ENCODE assay signal across 28 mouse cellular contexts in genomic region chr12:74340070-74340469, GRCm38 (mm10). TPM values are rescaled to one million over a fixed set of nuclear protein-coding genes. Genes with fewer than 3 reads are reported as not detected.
"Had no signal": no experiment of that assay in that cellular context is flagged by ENCODE, and none has a peak within 500 bp of the region (broad histone marks: within the 10 kb centered on the region; RNA-seq: fewer than 3 reads in every experiment).

No protein-coding gene starts in this region.

- H3K36me3 ChIP-seq: limb, embryonic 10.5 days; limb, embryonic 13.5 days; midbrain, embryonic 12.5 days; midbrain, embryonic 15.5 days; neural tube, embryonic 12.5 days; neural tube, embryonic 15.5 days had no signal

- H3K9me3 ChIP-seq: limb, embryonic 10.5 days; limb, embryonic 13.5 days; midbrain, embryonic 12.5 days; midbrain, embryonic 15.5 days; neural tube, embryonic 12.5 days; neural tube, embryonic 15.5 days had no signal

- H3K4me2 ChIP-seq: limb, embryonic 13.5 days; lung, embryonic 14.5 days; midbrain, embryonic 12.5 days; midbrain, embryonic 15.5 days; neural tube, embryonic 12.5 days; neural tube, embryonic 15.5 days had no signal

- ATAC-seq: liver, postnatal 0 days; lung, postnatal 0 days; midbrain, embryonic 15.5 days had no signal

- H3K27ac ChIP-seq: limb, embryonic 10.5 days; limb, embryonic 13.5 days; liver, embryonic 14.5 days; macrophage; midbrain, embryonic 12.5 days; midbrain, embryonic 15.5 days; neural tube, embryonic 12.5 days; neural tube, embryonic 15.5 days; stomach, postnatal 0 days had no signal

- H3K27me3 ChIP-seq: limb, embryonic 13.5 days; midbrain, embryonic 12.5 days; midbrain, embryonic 15.5 days; neural tube, embryonic 12.5 days; neural tube, embryonic 15.5 days had no signal

- H3K4me1 ChIP-seq: limb, embryonic 10.5 days; midbrain, embryonic 12.5 days; midbrain, embryonic 15.5 days; neural tube, embryonic 12.5 days had no signal

- H3K4me3 ChIP-seq: limb, embryonic 10.5 days; limb, embryonic 13.5 days; midbrain, embryonic 12.5 days; midbrain, embryonic 15.5 days; neural tube, embryonic 12.5 days; neural tube, embryonic 15.5 days had no signal

- DNase-seq: kidney, postnatal 14 days; kidney, postnatal 4 days; liver, postnatal 0 days; lung, embryonic 14.5 days; right cerebral cortex, adult 18-20 months; right cerebral cortex, postnatal 14 days; right cerebral cortex, postnatal 4 days; thymus, adult 2 months; thymus, postnatal 14 days; thymus, postnatal 4 days had no signal

- H3K9ac ChIP-seq: limb, embryonic 13.5 days; liver, embryonic 14.5 days; liver, postnatal 0 days; lung, embryonic 14.5 days; midbrain, embryonic 12.5 days; midbrain, embryonic 15.5 days; neural tube, embryonic 12.5 days; neural tube, embryonic 15.5 days had no signal

RNA-seq across cellular contexts. Expression of gene Gm11042, which starts 23.9 kb away (rescaled TPM):
- total RNA-seq: layer of hippocampus, adult 18-20 months; layer of hippocampus, postnatal 14 days; left cerebral cortex, adult 18-20 months; left cerebral cortex, postnatal 25 days; liver, adult 2 months; megakaryocyte, adult 5-6 weeks had no signal
- polyA plus RNA-seq: kidney, embryonic 16.5 days; limb, embryonic 10.5 days; limb, embryonic 13.5 days; liver, adult 2 months; liver, embryonic 14.5 days; liver, postnatal 0 days; lung, embryonic 14.5 days; lung, postnatal 0 days; macrophage; midbrain, embryonic 12.5 days; midbrain, embryonic 15.5 days; neural tube, embryonic 12.5 days; neural tube, embryonic 15.5 days; stomach, embryonic 14.5 days; stomach, postnatal 0 days; thymus, adult 2 months had no signal
